Mouse (Mus musculus) kidney, postnatal 0 days (tissue): ENCODE data around the gene Nsmf. TPM values are rescaled to one million over a fixed set of nuclear protein-coding genes. Genes with fewer than 3 reads are reported as not detected.
A peak's percentile ranks its signal among the peaks of the same experiment; 100 is the strongest.

Experiments
- ATAC-seq: fragments of 200-750 bp; cut with Nextera tagmentation; replicated peaks from 2 replicates; pipeline ENCODE4 v1.8.0; 2017; ENCODE audit warnings: low read depth, moderate number of reproducible peaks, moderate TSS enrichment, moderate library complexity; ENCODE audit not compliant: low FRiP score
- DNase-seq: peaks from one replicate; pipeline ENCODE4 v3.0.0-alpha.2; 2016; ENCODE audit warnings: low spot score
- H3K27ac ChIP-seq: fragments of 300-500 bp; sonication (generic); 2 replicates; pipeline ENCODE4 v1.5.1; 2014; ENCODE audit warnings: mild to moderate bottlenecking
- H3K27me3 ChIP-seq: fragments of 300-500 bp; sonication (generic); 2 replicates; pipeline ENCODE4 v1.6.1; 2014; ENCODE audit warnings: low read length, mixed read lengths; ENCODE audit not compliant: insufficient read depth
- H3K36me3 ChIP-seq: fragments of 300-500 bp; sonication (generic); 2 replicates; pipeline ENCODE4 v1.6.1; 2014; ENCODE audit warnings: low read length, mixed read lengths; ENCODE audit not compliant: insufficient read depth
- H3K4me1 ChIP-seq: fragments of 300-500 bp; sonication (generic); replicated peaks from 2 replicates; pipeline ENCODE4 v1.6.1; 2014; ENCODE audit warnings: antibody characterized with exemption, low read length, mixed read lengths; ENCODE audit not compliant: insufficient read depth
- H3K4me2 ChIP-seq: fragments of 300-500 bp; sonication (generic); 2 replicates; pipeline ENCODE4 v1.6.1; 2014; ENCODE audit warnings: mild to moderate bottlenecking, low read length, moderate library complexity, mixed read lengths
- H3K4me3 ChIP-seq: fragments of 300-500 bp; sonication (generic); replicated peaks from 2 replicates; pipeline ENCODE4 v1.5.1; 2014; ENCODE audit warnings: low read depth, low read length
- H3K9ac ChIP-seq: fragments of 300-500 bp; sonication (generic); 2 replicates; pipeline ENCODE4 v1.6.1; 2014; ENCODE audit warnings: low read depth, low read length
- H3K9me3 ChIP-seq: fragments of 300-500 bp; sonication (generic); replicated peaks from 2 replicates; pipeline ENCODE4 v1.6.1; 2016; ENCODE audit warnings: low read length, inconsistent platforms, mixed read lengths
- CTCF ChIP-seq: IDR thresholded peaks from 2 replicates; pipeline ENCODE4 v1.5.1; 2016; ENCODE audit warnings: antibody characterized with exemption, low read depth, mild to moderate bottlenecking, moderate library complexity
- WGBS: fragments of 180-500 bp; shearing (Covaris S2); extraction: QIAGEN DNeasy Blood & Tissue Kit; methylation state at CpG from one replicate; pipeline ENCODE4 v1.1.7; 2014; 5-methylcytosine and 5-hydroxymethylcytosine counted together
- polyA plus RNA-seq: library from polyadenylated mRNA; unstranded; fragments of >200 nt; fragmentation: Nextera tagmentation; extraction: Ambion mirVana; gene quantifications from 2 replicates; pipeline ENCODE4 v1.2.1, GENCODE M21; 2015

Gene Nsmf
- polyA plus RNA-seq, 1 experiment from 2014 or later = 74.6 TPM

- Histone ChIP-seq H3K9me3 (no peaks in the 10 kb centered on the region), H3K4me1 (no peaks in the 10 kb centered on the region), H3K36me3 (no peaks in the 10 kb centered on the region), H3K4me3 (no peak overlapping the region), H3K4me2 (no peak overlapping the region), H3K27ac (peak overlapping the region; percentile 66; the same call in 1 of the 2 replicates), H3K27me3 (no peaks in the 10 kb centered on the region), H3K9ac (no peak overlapping the region)
- DNase-seq (peak; percentile 70), ATAC-seq (peak; percentile 61)
- WGBS = 30% methylated on average over 4 of the region's 4 CpGs
- TF ChIP-seq CTCF = no peak
These were observed 21.4 kb downstream of the Nsmf start for GRCm38 (mm10) chr2:25075506-25075905.

- 38% methylated on average over 1 of the region's 1 CpGs for WGBS
- Histone ChIP-seq H3K27me3 (no peaks in the 10 kb centered on the region), H3K4me2 (no peak overlapping the region), H3K27ac (peak overlapping the region; percentile 63), H3K36me3 (no peaks in the 10 kb centered on the region), H3K9ac (no peak overlapping the region), H3K4me3 (no peak overlapping the region), H3K9me3 (no peaks in the 10 kb centered on the region), H3K4me1 (no peaks in the 10 kb centered on the region)
- peak; percentile 52 for DNase-seq
- no peak for TF ChIP-seq CTCF
- no peak; the same call in 1 of the 2 replicates for ATAC-seq
These were observed 24.8 kb downstream of the Nsmf start for GRCm38 (mm10) chr2:25078967-25079366.

GRCm38 (mm10) chr2:25080076-25080475 is 25.9 kb downstream of the Nsmf start, which contains the start of gene Entpd8:
Gene Entpd8 (plus strand): TSS chr2:25080304.
- Histone ChIP-seq H3K4me3 (no peak within 1 kb of the TSS), H3K9ac (no peak within 1 kb of the TSS), H3K36me3 (no peaks in the 10 kb centered on the region), H3K27me3 (no peaks in the 10 kb centered on the region), H3K4me2 (no peak within 1 kb of the TSS), H3K27ac (peak within 1 kb of the TSS; percentile 63), H3K4me1 (no peaks in the 10 kb centered on the region), H3K9me3 (no peaks in the 10 kb centered on the region)
- 39% methylated on average over 5 of the region's 5 CpGs for WGBS
- no peak for TF ChIP-seq CTCF
- ATAC-seq (peak; percentile 87), DNase-seq (peak; percentile 19)

GRCm38 (mm10) chr2:25083697-25084096 is 29.5 kb downstream of the Nsmf start:
- H3K36me3 ChIP-seq = no peaks in the 10 kb centered on the region
- no peak for TF ChIP-seq CTCF
- no peaks in the 10 kb centered on the region for H3K27me3 ChIP-seq
- H3K9ac ChIP-seq = no peak overlapping the region
- no peaks in the 10 kb centered on the region for H3K4me1 ChIP-seq
- H3K27ac ChIP-seq = no peak overlapping the region
- H3K4me2 ChIP-seq = no peak overlapping the region
- no peaks in the 10 kb centered on the region for H3K9me3 ChIP-seq
- WGBS = 90% methylated on average over 4 of the region's 4 CpGs
- ATAC-seq (no peak), DNase-seq (no peak)
- no peak overlapping the region for H3K4me3 ChIP-seq

- no peak overlapping the region for H3K27ac ChIP-seq
- no peaks in the 10 kb centered on the region for H3K4me1 ChIP-seq
- DNase-seq = no peak
- no peak for ATAC-seq
- no peaks in the 10 kb centered on the region for H3K9me3 ChIP-seq
- 93% methylated on average over 5 of the region's 5 CpGs for WGBS
- TF ChIP-seq CTCF = no peak
- no peak overlapping the region for H3K4me2 ChIP-seq
- no peak overlapping the region for H3K4me3 ChIP-seq
- H3K36me3 ChIP-seq = no peaks in the 10 kb centered on the region
- H3K9ac ChIP-seq = no peak overlapping the region
- H3K27me3 ChIP-seq = no peaks in the 10 kb centered on the region
These were observed 31.4 kb downstream of the Nsmf start for GRCm38 (mm10) chr2:25085571-25085970.

GRCm38 (mm10) chr2:25087842-25088241 is 33.7 kb downstream of the Nsmf start:
- 77% methylated on average over 2 of the region's 2 CpGs for WGBS
- no peaks in the 10 kb centered on the region for H3K36me3 ChIP-seq
- TF ChIP-seq CTCF = no peak
- no peaks in the 10 kb centered on the region for H3K9me3 ChIP-seq
- no peaks in the 10 kb centered on the region for H3K4me1 ChIP-seq
- H3K4me3 ChIP-seq = no peak overlapping the region
- ATAC-seq (no peak), DNase-seq (no peak)
- no peak overlapping the region for H3K4me2 ChIP-seq
- no peak overlapping the region for H3K27ac ChIP-seq
- no peak overlapping the region for H3K9ac ChIP-seq
- H3K27me3 ChIP-seq = no peaks in the 10 kb centered on the region

GRCm38 (mm10) chr2:25088636-25089035 is 34.5 kb downstream of the Nsmf start:
- Histone ChIP-seq H3K9me3 (no peaks in the 10 kb centered on the region), H3K4me3 (no peak overlapping the region), H3K36me3 (no peaks in the 10 kb centered on the region), H3K4me2 (no peak overlapping the region), H3K27ac (no peak overlapping the region), H3K27me3 (no peaks in the 10 kb centered on the region), H3K9ac (no peak overlapping the region), H3K4me1 (no peaks in the 10 kb centered on the region)
- 88% methylated on average over 3 of the region's 3 CpGs for WGBS
- ATAC-seq (no peak), DNase-seq (no peak)
- TF ChIP-seq CTCF = no peak
